Mouse (Mus musculus) heart, postnatal 14 days (tissue): Measurements from ENCODE around the gene Zfp639. TPM values are rescaled to one million over a fixed set of nuclear protein-coding genes. Genes with fewer than 3 reads are reported as not detected.

Source experiments
- DNase-seq, 2 experiments: peaks; one replicate each; pipeline ENCODE4 v3.0.0; 2021 to 2022
- intact Hi-C: fragments of 180-260 bp; cut with DNase I; formaldehyde crosslinking; loops from one replicate; pipeline ENCODE4 v1.15.1; 2025
- total RNA-seq, 2 experiments: library from RNA; stranded (reverse); gene quantifications; 2 replicates each; pipeline ENCODE4 v1.2.3; 2021

The Zfp639 gene
- total RNA-seq, 2 experiments from 2014 or later = 21.1 to 23.5 TPM

DNA sequence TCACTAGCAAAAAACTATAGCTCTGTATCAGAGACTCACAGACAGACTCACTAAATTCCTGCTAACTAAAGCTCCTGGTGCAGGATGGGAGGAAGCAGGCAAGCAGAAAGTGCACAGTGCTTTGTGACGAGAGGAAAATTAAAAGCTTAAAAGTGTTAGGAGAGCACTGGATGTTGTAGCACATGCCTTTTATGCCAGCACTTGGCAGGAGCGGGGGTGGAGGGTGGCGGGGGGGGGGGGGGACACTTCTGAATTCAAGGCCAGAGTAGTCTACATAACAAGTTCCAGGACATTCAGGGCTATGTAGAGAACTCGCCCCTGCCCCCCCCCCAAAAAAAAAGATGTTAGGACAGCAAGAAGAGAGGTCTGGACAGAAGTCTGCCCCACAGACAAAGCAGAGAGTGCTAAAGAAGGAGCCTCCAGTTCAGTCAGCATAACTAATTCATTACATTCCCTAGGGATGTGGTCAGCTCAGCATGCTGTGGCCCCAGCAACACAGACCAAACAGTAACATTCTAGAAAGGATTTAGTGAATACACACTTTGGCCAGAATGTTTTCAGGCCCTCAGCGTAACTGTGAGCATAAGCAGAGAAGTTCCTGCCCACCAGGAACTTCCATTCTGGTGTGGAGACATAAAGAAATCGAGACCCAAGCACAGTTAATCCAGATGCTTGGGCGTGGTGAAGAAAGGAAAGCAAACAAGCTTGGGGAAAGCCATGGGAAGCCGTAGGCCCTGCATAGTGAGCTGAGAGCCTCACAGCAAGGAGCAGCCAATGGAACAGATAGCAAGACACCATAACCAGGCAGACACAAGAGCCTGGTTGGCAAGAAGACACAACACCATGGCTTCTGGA is 14.0 kb upstream of the Zfp639 start:
- DNase-seq = no peak
- intact Hi-C loops = no loop called here

- intact Hi-C loops = no loop called here
- no peak for DNase-seq
Observed at GRCm38 (mm10) chr3:32496711-32497070, 13.4 kb upstream of the Zfp639 start.

- intact Hi-C loops = no loop called here
Observed at GRCm38 (mm10) chr3:32500346-32500745, 9.7 kb upstream of the Zfp639 start.

DNA sequence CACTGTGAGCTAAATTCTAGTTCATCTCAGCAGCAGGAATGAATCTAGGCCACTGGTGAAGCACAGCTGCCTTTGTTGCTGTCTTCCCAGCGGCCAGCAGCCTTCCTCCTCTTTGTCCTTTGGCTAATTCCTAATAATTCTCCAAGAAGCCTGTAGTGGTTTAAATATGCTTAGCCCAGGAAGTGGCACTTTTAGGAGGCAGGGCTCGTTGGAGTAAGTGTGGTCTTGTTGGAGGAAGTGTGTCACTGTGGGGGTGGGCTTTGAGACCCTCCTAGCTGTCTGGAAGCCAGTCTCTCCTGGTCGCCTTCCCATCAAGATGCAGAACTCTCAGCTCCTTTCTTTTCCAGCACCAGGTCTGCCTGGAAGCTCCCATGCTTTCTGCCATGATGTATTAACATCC is 4.2 kb upstream of the Zfp639 start:
- intact Hi-C loops = loop anchor here (2.0 to 5.0 kb wide), 2 partner anchors 37 to 124 kb away; no protein-coding TSS in a partner anchor
- no peak for DNase-seq

More at GRCm38 (mm10) chr3:32500346-32500745, 9.7 kb upstream of the Zfp639 start:
- DNase-seq = no peak

GRCm38 (mm10) chr3:32506366-32507225 is 3.5 kb upstream of the Zfp639 start:
- intact Hi-C loops = loop anchor here (2.0 to 5.0 kb wide), 2 partner anchors 38 to 124 kb away; no protein-coding TSS in a partner anchor

GRCm38 (mm10) chr3:32508666-32509324 is 1.3 kb upstream of the Zfp639 start:
- peak; percentile 59 to 76 for DNase-seq
- intact Hi-C loops = loop anchor here (5.0 kb wide), 1 partner anchor 126 kb away; no protein-coding TSS in a partner anchor

More at GRCm38 (mm10) chr3:32506366-32507225, 3.5 kb upstream of the Zfp639 start:
- no peak for DNase-seq

- DNase-seq = peak; percentile 98
- intact Hi-C loops = loop anchor here (1.0 to 5.0 kb wide), 3 partner anchors 18 to 187 kb away; partner anchors contain the start of gene Mfn1
Observed at GRCm38 (mm10) chr3:32510375-32511190, 524 bp downstream of the Zfp639 start.

DNA sequence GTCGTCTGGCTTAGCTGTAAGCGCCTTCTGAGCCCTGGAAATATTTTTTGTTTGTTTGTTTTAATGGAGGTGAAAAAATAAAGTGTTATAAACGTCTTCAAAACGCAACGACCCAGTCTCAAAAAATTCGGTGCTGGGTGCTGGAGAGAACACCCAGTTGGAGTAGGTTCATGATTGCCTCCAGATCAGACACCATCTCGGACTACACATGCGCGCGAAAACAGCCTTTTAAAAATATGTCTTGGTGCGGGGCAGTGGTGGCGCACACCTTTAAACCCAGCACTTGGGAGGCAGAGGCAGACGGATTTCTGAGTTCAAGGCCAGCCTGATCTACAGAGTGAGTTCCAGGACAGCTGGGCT is 1.1 kb downstream of the Zfp639 start:
- intact Hi-C loops = loop anchor here (2.0 to 5.0 kb wide), 2 partner anchors 18 to 186 kb away; partner anchors contain the start of gene Mfn1
- no peak for DNase-seq

GRCm38 (mm10) chr3:32512686-32513284 is 2.7 kb downstream of the Zfp639 start:
- intact Hi-C loops = loop anchor here (5.0 kb wide), 1 partner anchor 185 kb away; no protein-coding TSS in a partner anchor
- no peak for DNase-seq

GRCm38 (mm10) chr3:32513528-32513927 is 3.5 kb downstream of the Zfp639 start:
- intact Hi-C loops = loop anchor here (5.0 kb wide), 1 partner anchor 184 kb away; no protein-coding TSS in a partner anchor
- no peak for DNase-seq

GRCm38 (mm10) chr3:32527181-32527580 is 17.1 kb downstream of the Zfp639 start:
- intact Hi-C loops = no loop called here
- DNase-seq = no peak

DNA sequence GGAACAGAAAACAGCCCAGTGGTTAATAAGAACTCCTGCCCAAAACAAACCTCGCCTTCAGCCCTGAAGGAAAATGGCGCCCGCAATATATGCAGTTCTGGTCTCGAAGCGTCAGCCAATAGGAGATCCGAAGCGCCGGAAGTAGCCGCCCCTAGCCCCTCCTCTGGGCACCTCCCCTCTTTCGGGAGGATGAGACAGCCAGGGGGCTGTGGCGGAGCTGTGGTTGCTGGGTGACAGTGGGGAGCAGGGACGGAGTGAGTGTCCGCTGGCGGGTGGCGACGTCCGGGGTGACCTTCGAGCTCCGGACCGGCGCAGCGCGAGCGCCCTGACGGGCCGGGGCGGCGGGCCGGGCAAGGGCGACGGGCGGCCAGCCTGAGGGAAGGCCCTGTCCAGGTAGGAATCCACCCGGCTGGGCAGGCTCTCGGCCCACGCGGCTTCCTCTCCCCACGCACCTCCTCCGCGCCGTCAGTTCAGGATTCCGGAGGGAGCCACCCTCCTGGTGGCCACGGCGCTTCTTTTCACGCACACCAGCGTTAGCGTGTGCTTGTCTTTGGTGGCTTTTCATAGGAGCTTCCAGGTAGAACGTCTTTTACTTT is 19.3 kb downstream of the Zfp639 start, which contains the start of gene Mfn1:
TSS of gene Mfn1 (plus strand) at position 163 of the 596 bp plus-strand sequence.
- intact Hi-C loops = loop anchor here (2.0 kb wide), 1 partner anchor 19 kb away; the partner anchor contains the start of gene Zfp639

DNA sequence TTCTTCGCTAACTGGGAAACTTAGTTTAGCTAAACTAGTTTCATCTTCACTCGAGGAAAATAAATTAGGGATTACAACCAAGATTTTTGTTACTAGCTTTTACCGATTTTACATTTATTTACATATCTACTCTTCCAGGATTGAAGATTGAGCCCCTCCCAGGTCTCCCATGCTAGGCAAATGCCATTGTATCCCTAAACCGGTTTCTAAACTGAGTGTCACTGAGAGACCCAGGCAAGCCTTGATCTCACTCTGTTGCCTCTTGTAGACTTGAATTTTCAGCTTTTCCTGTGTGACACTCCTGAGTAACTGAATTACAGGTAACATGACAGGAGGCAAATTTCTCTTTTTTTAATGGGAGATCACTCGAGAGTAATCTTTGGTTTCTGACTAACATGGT is 20.0 kb downstream of the Zfp639 start:
- intact Hi-C loops = no loop called here

More for the DNA sequence above, 19.3 kb downstream of the Zfp639 start, which contains the start of gene Mfn1:
- peak; percentile 92 to 93 for DNase-seq

DNA sequence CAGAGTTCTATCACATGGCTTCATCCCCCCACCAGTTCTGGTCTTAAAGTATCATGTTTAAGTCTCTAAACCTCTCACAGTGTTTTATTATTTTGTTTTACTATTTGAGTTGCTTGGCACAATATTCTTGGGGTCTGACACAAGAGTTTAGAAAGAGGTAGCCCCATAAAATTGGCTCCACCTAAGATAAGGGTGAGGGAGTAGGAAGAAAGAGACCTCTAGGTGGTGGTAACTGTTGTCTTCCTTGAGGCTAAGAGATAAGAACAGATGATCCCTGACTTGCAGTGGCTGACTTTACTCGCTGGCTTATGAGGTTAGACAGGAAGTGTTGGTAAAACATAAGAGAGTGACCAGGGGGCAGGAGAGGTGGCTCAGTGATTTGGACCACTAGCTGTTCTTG is 25.6 kb downstream of the Zfp639 start:
- intact Hi-C loops = no loop called here

More for the DNA sequence above, 20.0 kb downstream of the Zfp639 start:
- no peak for DNase-seq

GRCm38 (mm10) chr3:32537556-32537955 is 27.5 kb downstream of the Zfp639 start:
- intact Hi-C loops = no loop called here
- peak; percentile 47 to 72 for DNase-seq

More for the DNA sequence above, 25.6 kb downstream of the Zfp639 start:
- DNase-seq = no peak

GRCm38 (mm10) chr3:32538091-32538490 is 28.0 kb downstream of the Zfp639 start:
- intact Hi-C loops = no loop called here

GRCm38 (mm10) chr3:32553061-32553460 is 43.0 kb downstream of the Zfp639 start:
- peak in 1 of 2 experiments; percentile 16 for DNase-seq
- intact Hi-C loops = loop anchor here (5.0 kb wide), 1 partner anchor 144 kb away; no protein-coding TSS in a partner anchor

More at GRCm38 (mm10) chr3:32538091-32538490, 28.0 kb downstream of the Zfp639 start:
- DNase-seq = no peak

- intact Hi-C loops = no loop called here
- no peak for DNase-seq
Observed at GRCm38 (mm10) chr3:32563401-32563800, 53.3 kb downstream of the Zfp639 start.
